Mouse (Mus musculus) MN1 (cell line): ENCODE results near the gene Rps18.

ENCODE experiments used
- DNase-seq: peaks from one replicate; pipeline ENCODE4 v3.0.0-alpha.2; 2016; ENCODE audit warnings: low spot score

Rps18 gene

GRCm38 (mm10) chr17:33920282-33921097 lies 35.3 kb downstream of the Rps18 start:
- peak; percentile 90 for DNase-seq

GRCm38 (mm10) chr17:33919351-33920281 lies 36.2 kb downstream of the Rps18 start:
- peak; percentile 93 for DNase-seq

GRCm38 (mm10) chr17:33918293-33919203 lies 37.3 kb downstream of the Rps18 start:
- DNase-seq = peak; percentile 45

- no peak for DNase-seq
Observed at GRCm38 (mm10) chr17:33917656-33918292, 38.0 kb downstream of the Rps18 start.

- DNase-seq = no peak
Observed at GRCm38 (mm10) chr17:33916847-33917655, 38.8 kb downstream of the Rps18 start.

GRCm38 (mm10) chr17:33916294-33916693 lies 39.5 kb downstream of the Rps18 start:
- DNase-seq = peak; percentile 38

- DNase-seq = peak; percentile 99
Observed at GRCm38 (mm10) chr17:33915671-33916250, 40.0 kb downstream of the Rps18 start, which contains the start of the genes Tapbp and Zbtb22. Tapbp (plus strand) TSS chr17:33915899. Zbtb22 (plus strand) TSS chr17:33915904.

GRCm38 (mm10) chr17:33914969-33915391 lies 40.8 kb downstream of the Rps18 start:
- DNase-seq = no peak

GRCm38 (mm10) chr17:33913905-33914304 lies 41.9 kb downstream of the Rps18 start:
- no peak for DNase-seq

GRCm38 (mm10) chr17:33913264-33913663 lies 42.5 kb downstream of the Rps18 start:
- DNase-seq = no peak

GRCm38 (mm10) chr17:33911813-33912414 lies 43.9 kb downstream of the Rps18 start:
- no peak for DNase-seq

GRCm38 (mm10) chr17:33911052-33911812 lies 44.6 kb downstream of the Rps18 start:
- DNase-seq = no peak

GRCm38 (mm10) chr17:33910346-33911051 lies 45.3 kb downstream of the Rps18 start:
- peak; percentile 53 for DNase-seq

GRCm38 (mm10) chr17:33909869-33910250 lies 45.9 kb downstream of the Rps18 start:
- DNase-seq = peak; percentile 65

- peak; percentile 99 for DNase-seq
Observed at GRCm38 (mm10) chr17:33909077-33909868, 46.5 kb downstream of the Rps18 start, which contains the start of gene Daxx. Daxx (plus strand) TSS chr17:33909414.

GRCm38 (mm10) chr17:33908331-33909076 lies 47.3 kb downstream of the Rps18 start:
- peak; percentile 72 for DNase-seq
